Comparison of ENCODE assay signal across 10 mouse cellular contexts in genomic region chr7:63957872-63958640, GRCm38 (mm10). TPM values are rescaled to one million over a fixed set of nuclear protein-coding genes. Genes with fewer than 3 reads are reported as not detected.
A peak's percentile ranks its signal among the peaks of the same experiment; 100 is the strongest.
DNase-seq lines count a peak whose midpoint lies in the region; ATAC-seq lines count a peak whose summit lies in the region.
"Had no signal": no experiment of that assay in that cellular context is flagged by ENCODE, and none has a peak within 500 bp of the region (broad histone marks: within the 10 kb centered on the region; RNA-seq: fewer than 3 reads in every experiment).

No protein-coding gene starts in this region.

- ATAC-seq in hindbrain, embryonic 14.5 days (ENCODE audit: low FRiP score), result peak; percentile 59
- peak; percentile 59 for ATAC-seq in neural tube, embryonic 13.5 days (ENCODE audit: low read depth)
- no peak for ATAC-seq in erythroid progenitor cell, adult 5-6 weeks (replicated peaks; ENCODE audit: low FRiP score, poor library complexity, severe bottlenecking)

- peak overlapping the region; percentile 86 for H3K27ac ChIP-seq in embryonic facial prominence, embryonic 10.5 days (replicated peaks)
- peak overlapping the region; percentile 84 for H3K27ac ChIP-seq in hindbrain, embryonic 14.5 days
- peak overlapping the region; percentile 88 for H3K27ac ChIP-seq in neural tube, embryonic 13.5 days (replicated peaks)

- H3K4me2 ChIP-seq in hindbrain, embryonic 14.5 days (replicated peaks), result no peak overlapping the region
- H3K4me2 ChIP-seq in neural tube, embryonic 13.5 days, result no peak overlapping the region

- H3K9ac ChIP-seq in hindbrain, embryonic 14.5 days, result no peak overlapping the region; the same call in 1 of the 2 replicates
- H3K9ac ChIP-seq in neural tube, embryonic 13.5 days, result no peak overlapping the region

- WGBS in embryonic facial prominence, embryonic 10.5 days, result 83% methylated on average over 12 of the region's 12 CpGs
- 49% methylated on average over 12 of the region's 12 CpGs for WGBS in hindbrain, embryonic 14.5 days
- 54% methylated on average over 12 of the region's 12 CpGs for WGBS in neural tube, embryonic 13.5 days

- no peaks in the 10 kb centered on the region for H3K9me3 ChIP-seq in embryonic facial prominence, embryonic 10.5 days
- no peaks in the 10 kb centered on the region for H3K9me3 ChIP-seq in hindbrain, embryonic 14.5 days (ENCODE audit: control insufficient read depth, low read length)
- no peaks in the 10 kb centered on the region for H3K9me3 ChIP-seq in neural tube, embryonic 13.5 days

- H3K36me3 ChIP-seq in embryonic facial prominence, embryonic 10.5 days (replicated peaks), result no peaks in the 10 kb centered on the region
- no peaks in the 10 kb centered on the region for H3K36me3 ChIP-seq in hindbrain, embryonic 14.5 days (replicated peaks; ENCODE audit: control insufficient read depth, insufficient read depth)
- H3K36me3 ChIP-seq in neural tube, embryonic 13.5 days, result no peaks in the 10 kb centered on the region

- DNase-seq in embryo, embryonic 10 days (ENCODE audit: low spot score), result peak; percentile 34
- DNase-seq in embryo, embryonic 9.5 days (ENCODE audit: extremely low spot score), result no peak
- DNase-seq in embryonic facial prominence, embryonic 10.5 days (ENCODE audit: low spot score), result no peak
- no peak for DNase-seq in hindbrain, embryonic 14.5 days (ENCODE audit: low spot score)
- DNase-seq in Muller cell, postnatal 12 days (ENCODE audit: inconsistent ontology term), result no peak
- no peak for DNase-seq in urinary bladder, postnatal 25 days (ENCODE audit: low spot score)
- DNase-seq: lung, postnatal 36 days had no signal

- peaks cover 24% of the 10 kb centered on the region for H3K4me1 ChIP-seq in embryonic facial prominence, embryonic 10.5 days
- H3K4me1 ChIP-seq in hindbrain, embryonic 14.5 days (replicated peaks; ENCODE audit: control insufficient read depth, insufficient read depth, low read length), result peaks cover 24% of the 10 kb centered on the region
- H3K4me1 ChIP-seq in neural tube, embryonic 13.5 days (replicated peaks), result peaks cover 36% of the 10 kb centered on the region

- H3K4me3 ChIP-seq in embryonic facial prominence, embryonic 10.5 days, result no peak overlapping the region
- no peak overlapping the region for H3K4me3 ChIP-seq in hindbrain, embryonic 14.5 days (replicated peaks; ENCODE audit: low read length)
- H3K4me3 ChIP-seq in neural tube, embryonic 13.5 days, result no peak overlapping the region

- no peaks in the 10 kb centered on the region for H3K27me3 ChIP-seq in embryonic facial prominence, embryonic 10.5 days (replicated peaks; ENCODE audit: low read depth, poor library complexity, severe bottlenecking)
- H3K27me3 ChIP-seq in hindbrain, embryonic 14.5 days (ENCODE audit: control insufficient read depth, insufficient read depth, low read length), result no peaks in the 10 kb centered on the region
- H3K27me3 ChIP-seq in neural tube, embryonic 13.5 days, result no peaks in the 10 kb centered on the region

RNA-seq across cellular contexts. Expression of gene Klf13, which starts 19.3 kb away (rescaled TPM):
- 22.1 and 23.9 TPM in 2 replicates for polyA plus RNA-seq in embryonic facial prominence, embryonic 10.5 days (2016; fragmentation: Nextera tagmentation; extraction: Ambion mirVana)
- polyA plus RNA-seq in hindbrain, embryonic 14.5 days (2014; fragmentation: Nextera tagmentation; extraction: Ambion mirVana), result 25.2 and 25.4 TPM in 2 replicates
- 28.1 and 32.5 TPM in 2 replicates for polyA plus RNA-seq in neural tube, embryonic 13.5 days (2015; fragmentation: Nextera tagmentation; extraction: Ambion mirVana)
- 41.8 and 46.9 TPM in 2 replicates for total RNA-seq in erythroid progenitor cell, adult 5-6 weeks (2015; ENCODE audit: low replicate concordance)
- total RNA-seq in erythroid progenitor cell, adult 5-6 weeks (2017; ENCODE audit: low replicate concordance), result 53.8 and 60.1 TPM in 2 replicates

RNA-seq across cellular contexts. Expression of gene E030018B13Rik, which starts 41.4 kb away (rescaled TPM):
- not detected in 2 replicates for polyA plus RNA-seq in embryonic facial prominence, embryonic 10.5 days (2016; fragmentation: Nextera tagmentation; extraction: Ambion mirVana)
- polyA plus RNA-seq in hindbrain, embryonic 14.5 days (2014; fragmentation: Nextera tagmentation; extraction: Ambion mirVana), result not detected in 2 replicates
- polyA plus RNA-seq in neural tube, embryonic 13.5 days (2015; fragmentation: Nextera tagmentation; extraction: Ambion mirVana), result 0.20 TPM in 1 of 2 replicates, not detected in the other
- total RNA-seq in erythroid progenitor cell, adult 5-6 weeks (2015; ENCODE audit: low replicate concordance), result not detected in 2 replicates
- total RNA-seq in erythroid progenitor cell, adult 5-6 weeks (2017; ENCODE audit: low replicate concordance), result not detected in 2 replicates
- total RNA-seq: gastrocnemius, adult 8-10 months had no signal
